ENCODE assay signal across 22 mouse cellular contexts in genomic region chr9:106039915-106040659, GRCm38 (mm10). TPM values are rescaled to one million over a fixed set of nuclear protein-coding genes. Genes with fewer than 3 reads are reported as not detected.
DNase-seq lines count a peak whose midpoint lies in the region; ATAC-seq and TF ChIP-seq lines count a peak whose summit lies in the region.
"Had no signal": no experiment of that assay in that cellular context is flagged by ENCODE, and none has a peak within 500 bp of the region (broad histone marks: within the 10 kb centered on the region; RNA-seq: fewer than 3 reads in every experiment).

No protein-coding gene starts in this region.

- peak; percentile 66 for ATAC-seq in forebrain, postnatal 0 days
- ATAC-seq in forebrain, embryonic 16.5 days: no peak
- peak; percentile 86 for ATAC-seq in lung, embryonic 14.5 days (ENCODE audit: insufficient read depth)
- ATAC-seq: midbrain, embryonic 15.5 days had no signal

- 0 out of 2 replicates have a peak, but pooled peaks cover 5% of the 10 kb centered on the region for H3K4me1 ChIP-seq in forebrain, postnatal 0 days (ENCODE audit: insufficient read depth)
- H3K4me1 ChIP-seq in forebrain, embryonic 16.5 days (replicated peaks; ENCODE audit: control insufficient read depth, insufficient read depth, low read length): no peaks in the 10 kb centered on the region
- no peaks in the 10 kb centered on the region for H3K4me1 ChIP-seq in lung, embryonic 14.5 days (ENCODE audit: insufficient read depth)
- H3K4me1 ChIP-seq: hindbrain, embryonic 12.5 days; kidney, embryonic 15.5 days; limb, embryonic 13.5 days had no signal

- no peak for TF ChIP-seq CTCF in forebrain, postnatal 0 days (IDR thresholded peaks at IDR 0.05; ENCODE audit: low read depth)
- no peak for TF ChIP-seq CTCF in lung, embryonic 14.5 days (IDR thresholded peaks at IDR 0.05; ENCODE audit: low read depth)
- TF ChIP-seq CTCF in brain, embryonic 14.5 days (IDR thresholded peaks at IDR 0.05; ENCODE audit: borderline replicate concordance, extremely low read depth, insufficient read depth, insufficient read length): no peak

- H3K9ac ChIP-seq in forebrain, postnatal 0 days: no peak overlapping the region
- H3K9ac ChIP-seq in forebrain, embryonic 16.5 days (replicated peaks; ENCODE audit: low read depth, low read length): no peak overlapping the region
- H3K9ac ChIP-seq in lung, embryonic 14.5 days: no peak overlapping the region
- H3K9ac ChIP-seq: hindbrain, embryonic 12.5 days; kidney, embryonic 15.5 days; limb, embryonic 13.5 days; liver, embryonic 14.5 days; midbrain, embryonic 15.5 days had no signal

- WGBS in forebrain, postnatal 0 days: 62% methylated on average over 8 of the region's 8 CpGs
- 68% methylated on average over 8 of the region's 8 CpGs for WGBS in forebrain, embryonic 16.5 days
- WGBS in lung, embryonic 14.5 days: 44% methylated on average over 8 of the region's 8 CpGs

- no peak overlapping the region for H3K27ac ChIP-seq in forebrain, postnatal 0 days (ENCODE audit: low read depth, low read length)
- no peak overlapping the region for H3K27ac ChIP-seq in forebrain, embryonic 16.5 days (ENCODE audit: low read length)
- H3K27ac ChIP-seq in lung, embryonic 14.5 days (ENCODE audit: low read depth): no peak overlapping the region
- H3K27ac ChIP-seq: gastrocnemius, adult 2 months; hindbrain, embryonic 12.5 days; kidney, embryonic 15.5 days; limb, embryonic 13.5 days; liver, embryonic 14.5 days; midbrain, embryonic 15.5 days had no signal

- no peak overlapping the region for H3K4me3 ChIP-seq in forebrain, postnatal 0 days (ENCODE audit: low read depth, low read length)
- H3K4me3 ChIP-seq in forebrain, embryonic 16.5 days (replicated peaks; ENCODE audit: low read length): no peak overlapping the region
- no peak overlapping the region for H3K4me3 ChIP-seq in lung, embryonic 14.5 days (ENCODE audit: low read depth, low read length)
- H3K4me3 ChIP-seq: erythroblast, embryonic 14.5 days; gastrocnemius, adult 2 months; hindbrain, embryonic 12.5 days; kidney, embryonic 15.5 days; limb, embryonic 13.5 days; midbrain, embryonic 15.5 days had no signal

- DNase-seq in forebrain, postnatal 0 days: peak; percentile 52
- DNase-seq in lung, embryonic 14.5 days: peak; percentile 72
- no peak for DNase-seq in lung, adult 18-20 months
- peak; percentile 15 for DNase-seq in right cerebral cortex, postnatal 4 days
- no peak for DNase-seq in right cerebral cortex, postnatal 25 days
- DNase-seq in brain, embryonic 14.5 days (ENCODE audit: low read depth): peak; percentile 15
- no peak for DNase-seq in T-cell, adult 2 months (ENCODE audit: low spot score)
- DNase-seq: adrenal gland, postnatal 25 days; gastrocnemius, adult 2 months; heart, adult 18-20 months; right cerebral cortex, postnatal 14 days; thymus, postnatal 4 days had no signal

- no peaks in the 10 kb centered on the region for H3K36me3 ChIP-seq in forebrain, postnatal 0 days (ENCODE audit: insufficient read depth)
- H3K36me3 ChIP-seq in forebrain, embryonic 16.5 days (ENCODE audit: control insufficient read depth, insufficient read depth): no peaks in the 10 kb centered on the region
- no peaks in the 10 kb centered on the region for H3K36me3 ChIP-seq in lung, embryonic 14.5 days (ENCODE audit: insufficient read depth)
- H3K36me3 ChIP-seq: hindbrain, embryonic 12.5 days; kidney, embryonic 15.5 days; limb, embryonic 13.5 days; midbrain, embryonic 15.5 days had no signal

- no peak for TF ChIP-seq POLR2A in brain, embryonic 14.5 days (IDR thresholded peaks at IDR 0.05; ENCODE audit: borderline replicate concordance, extremely low read depth, insufficient read depth, insufficient read length, poor library complexity, severe bottlenecking)

- no peaks in the 10 kb centered on the region for H3K27me3 ChIP-seq in forebrain, postnatal 0 days (ENCODE audit: insufficient read depth, low read length)
- no peaks in the 10 kb centered on the region for H3K27me3 ChIP-seq in forebrain, embryonic 16.5 days (replicated peaks; ENCODE audit: control insufficient read depth, insufficient read depth, low read length)
- H3K27me3 ChIP-seq in lung, embryonic 14.5 days (ENCODE audit: insufficient read depth, low read length): no peaks in the 10 kb centered on the region
- H3K27me3 ChIP-seq: hindbrain, embryonic 12.5 days; kidney, embryonic 15.5 days; limb, embryonic 13.5 days; midbrain, embryonic 15.5 days had no signal

- H3K4me2 ChIP-seq in forebrain, postnatal 0 days (ENCODE audit: low read depth): no peak overlapping the region
- no peak overlapping the region for H3K4me2 ChIP-seq in forebrain, embryonic 16.5 days (ENCODE audit: low read length)
- H3K4me2 ChIP-seq in lung, embryonic 14.5 days: no peak overlapping the region
- H3K4me2 ChIP-seq: hindbrain, embryonic 12.5 days; kidney, embryonic 15.5 days; limb, embryonic 13.5 days; midbrain, embryonic 15.5 days had no signal

- no peaks in the 10 kb centered on the region for H3K9me3 ChIP-seq in forebrain, postnatal 0 days (ENCODE audit: low read length)
- no peaks in the 10 kb centered on the region for H3K9me3 ChIP-seq in forebrain, embryonic 16.5 days (ENCODE audit: control insufficient read depth, low read length)
- no peaks in the 10 kb centered on the region for H3K9me3 ChIP-seq in lung, embryonic 14.5 days (ENCODE audit: low read depth, low read length)
- H3K9me3 ChIP-seq: hindbrain, embryonic 12.5 days; kidney, embryonic 15.5 days; limb, embryonic 13.5 days; midbrain, embryonic 15.5 days had no signal

RNA-seq across cellular contexts. Expression of gene Col6a4, which starts 56.5 kb away (rescaled TPM):
- 0.81 and 2.0 TPM in 2 replicates for total RNA-seq in forebrain, postnatal 0 days (2014; rRNA removed)
- 0.92 and 1.1 TPM in 2 replicates for polyA plus RNA-seq in forebrain, postnatal 0 days (2015; fragmentation: Nextera tagmentation; extraction: Ambion mirVana)
- 0.70 and 1.1 TPM in 2 replicates for polyA plus RNA-seq in forebrain, embryonic 16.5 days (2015; fragmentation: Nextera tagmentation; extraction: Ambion mirVana)
- polyA plus RNA-seq in lung, embryonic 14.5 days (2014; fragmentation: Nextera tagmentation; extraction: Ambion mirVana): 0.95 and 1.0 TPM in 2 replicates
- polyA plus RNA-seq in brain, embryonic 14.5 days (2012; rRNA removed): 2.1 TPM in 2 replicates
- total RNA-seq: gastrocnemius, adult 2 months; megakaryocyte, adult 5-6 weeks; MEL had no signal
- polyA plus RNA-seq: embryonic facial prominence, embryonic 11.5 days; erythroblast, embryonic 14.5 days had no signal

Comparison
In these comparisons a context has a peak if more than half of its experiments do, and no peak if none do; other contexts are left out.
1. DNase-seq: peak in forebrain, postnatal 0 days (single experiment), lung, embryonic 14.5 days (single experiment), right cerebral cortex, postnatal 4 days (single experiment) and brain, embryonic 14.5 days (single experiment); none in lung, adult 18-20 months (0 of 2), right cerebral cortex, postnatal 25 days (single experiment) and T-cell, adult 2 months (single experiment).